Mouse (Mus musculus): Measurements from ENCODE around the gene 4933402D24Rik.

- TF ChIP-seq CTCF (IDR thresholded peaks at IDR 0.05; ENCODE audit: control insufficient read depth, insufficient read depth, low read length) (no peak), POLR2A (IDR thresholded peaks at IDR 0.05; ENCODE audit: borderline replicate concordance, control insufficient read depth, low read depth, low read length) (no peak)
Observed at GRCm38 (mm10) chr1:63770309-63770708, 1.2 kb upstream of the 4933402D24Rik start.
